Mouse (Mus musculus) myocyte (in vitro differentiated cells): ENCODE data around the gene Pgls.

Experiments used
- MAX ChIP-seq: IDR thresholded peaks from one replicate; pipeline ENCODE4 v1.6.1; 2011; ENCODE audit warnings: low read depth, mild to moderate bottlenecking, control low read depth
- MYOG ChIP-seq, 3 experiments: IDR thresholded peaks; one replicate each; pipeline ENCODE4 v1.6.1; 2011; ENCODE audit warnings: control low read depth in 2 of 3, low read depth in 2 of 3, mild to moderate bottlenecking in 2 of 3; ENCODE audit not compliant: insufficient read length in 2 of 3, control insufficient read depth in 1 of 3, insufficient read depth in 1 of 3
- POLR2A ChIP-seq: IDR thresholded peaks from one replicate; pipeline ENCODE4 v1.6.1; 2011; ENCODE audit warnings: low read depth, mild to moderate bottlenecking, control low read depth, moderate library complexity; ENCODE audit not compliant: insufficient read length
- REST ChIP-seq: IDR thresholded peaks from one replicate; pipeline ENCODE4 v1.6.1; 2011; ENCODE audit warnings: mild to moderate bottlenecking, control low read depth, moderate library complexity; ENCODE audit not compliant: insufficient read depth, insufficient read length
- SRF ChIP-seq: IDR thresholded peaks from one replicate; pipeline ENCODE4 v1.6.1; 2011; ENCODE audit warnings: low read depth; ENCODE audit not compliant: control insufficient read depth, insufficient read length
- TCF12 ChIP-seq: IDR thresholded peaks from one replicate; pipeline ENCODE4 v1.6.1; 2011; ENCODE audit warnings: mild to moderate bottlenecking, control low read depth; ENCODE audit not compliant: poor library complexity, insufficient read depth, severe bottlenecking
- TCF3 ChIP-seq: IDR thresholded peaks from one replicate; pipeline ENCODE4 v1.6.1; 2011; ENCODE audit warnings: low read depth, control low read depth; ENCODE audit not compliant: insufficient read length
- USF1 ChIP-seq: IDR thresholded peaks from one replicate; pipeline ENCODE4 v1.6.1; 2011; ENCODE audit warnings: low read depth, mild to moderate bottlenecking, control low read depth, moderate library complexity

DNA sequence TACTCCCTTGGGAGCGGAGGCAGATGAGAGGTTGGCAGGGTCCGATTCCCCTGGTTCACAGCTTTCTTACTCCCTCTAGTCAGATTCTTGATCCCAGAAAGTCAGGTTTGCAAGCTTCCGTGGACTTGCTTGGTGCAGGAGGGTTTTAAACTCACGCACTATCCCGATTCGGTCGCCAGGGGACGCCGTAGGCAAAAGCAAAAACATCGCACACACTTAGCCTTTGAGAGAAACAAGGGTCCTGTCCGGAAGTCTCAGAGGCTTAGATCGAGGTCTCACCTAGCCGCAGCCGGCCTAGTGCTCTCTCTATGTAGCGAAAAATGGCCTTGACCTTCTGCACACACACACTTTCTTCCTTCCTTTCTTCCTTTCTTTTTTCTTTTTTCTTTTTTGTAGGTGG, 30.6 kb upstream of the Pgls start:
- no peak for TF ChIP-seq MYOG (IDR thresholded peaks at IDR 0.05; ENCODE audit: control insufficient read depth in 1 of 3, insufficient read depth in 1 of 3, insufficient read length in 2 of 3, low read depth in 2 of 3)
- TF ChIP-seq POLR2A: no peak
- TF ChIP-seq REST: no peak
- no peak for TF ChIP-seq SRF
- no peak for TF ChIP-seq TCF3
- no peak for TF ChIP-seq MAX
- TF ChIP-seq TCF12: no peak
- TF ChIP-seq USF1: no peak
